Mouse (Mus musculus) megakaryocyte-erythroid progenitor cell, adult 5-6 weeks (primary cell): ENCODE results near the gene Atxn1. TPM values are rescaled to one million over a fixed set of nuclear protein-coding genes. Genes with fewer than 3 reads are reported as not detected.

Experiments used
- ATAC-seq: replicated peaks from 2 replicates; pipeline ENCODE4 v1.8.0; 2016; ENCODE audit warnings: mild to moderate bottlenecking, inconsistent platforms; ENCODE audit not compliant: severe bottlenecking, poor library complexity, low FRiP score, low TSS enrichment
- total RNA-seq, 2 experiments: library from RNA; stranded (forward) in 1 of 2; stranded (reverse) in 1 of 2; fragments of 200-1000, 215-1000 nt in 1 of 2; fragments of >200 nt in 1 of 2; fragmentation: Nextera tagmentation in 1 of 2; gene quantifications; 2 replicates each; pipeline ENCODE4 v1.2.3; 2014 to 2017

Gene Atxn1
- total RNA-seq, 2 experiments from 2014 or later = 6.3 to 23.3 TPM

- ATAC-seq = no peak
Measured at GRCm38 (mm10) chr13:45906438-45907166, 58.2 kb downstream of the Atxn1 start.

GRCm38 (mm10) chr13:45904955-45905354 lies 59.9 kb downstream of the Atxn1 start:
- no peak for ATAC-seq

- no peak for ATAC-seq
Measured at GRCm38 (mm10) chr13:45904456-45904855, 60.4 kb downstream of the Atxn1 start.

- peak; percentile 76 for ATAC-seq
Measured at GRCm38 (mm10) chr13:45903519-45904274, 61.1 kb downstream of the Atxn1 start.

GRCm38 (mm10) chr13:45902457-45902856 lies 62.4 kb downstream of the Atxn1 start:
- ATAC-seq = no peak

- no peak for ATAC-seq
Measured at GRCm38 (mm10) chr13:45900776-45901175, 64.0 kb downstream of the Atxn1 start.

- ATAC-seq = no peak
Measured at GRCm38 (mm10) chr13:45897571-45897970, 67.2 kb downstream of the Atxn1 start.

GRCm38 (mm10) chr13:45894760-45895159 lies 70.0 kb downstream of the Atxn1 start:
- ATAC-seq = no peak

- peak; percentile 45; the same call in 1 of the 2 replicates for ATAC-seq
Measured at GRCm38 (mm10) chr13:45894234-45894633, 70.6 kb downstream of the Atxn1 start.

- ATAC-seq = no peak
Measured at GRCm38 (mm10) chr13:45891073-45891472, 73.7 kb downstream of the Atxn1 start.

- no peak for ATAC-seq
Measured at GRCm38 (mm10) chr13:45888953-45889749, 75.7 kb downstream of the Atxn1 start.

- no peak for ATAC-seq
Measured at GRCm38 (mm10) chr13:45884878-45885277, 79.9 kb downstream of the Atxn1 start.

GRCm38 (mm10) chr13:45883791-45884238 lies 81.0 kb downstream of the Atxn1 start:
- ATAC-seq = no peak

- ATAC-seq = no peak
Measured at GRCm38 (mm10) chr13:45882976-45883440, 81.8 kb downstream of the Atxn1 start.

- no peak for ATAC-seq
Measured at GRCm38 (mm10) chr13:45880543-45880845, 84.3 kb downstream of the Atxn1 start.

GRCm38 (mm10) chr13:45879746-45880542 lies 84.9 kb downstream of the Atxn1 start:
- no peak for ATAC-seq

GRCm38 (mm10) chr13:45876939-45877338 lies 87.9 kb downstream of the Atxn1 start:
- no peak for ATAC-seq

GRCm38 (mm10) chr13:45876368-45876760 lies 88.4 kb downstream of the Atxn1 start:
- ATAC-seq = no peak

GRCm38 (mm10) chr13:45875686-45876367 lies 89.0 kb downstream of the Atxn1 start:
- ATAC-seq = no peak
